In the genomic region with DNA sequence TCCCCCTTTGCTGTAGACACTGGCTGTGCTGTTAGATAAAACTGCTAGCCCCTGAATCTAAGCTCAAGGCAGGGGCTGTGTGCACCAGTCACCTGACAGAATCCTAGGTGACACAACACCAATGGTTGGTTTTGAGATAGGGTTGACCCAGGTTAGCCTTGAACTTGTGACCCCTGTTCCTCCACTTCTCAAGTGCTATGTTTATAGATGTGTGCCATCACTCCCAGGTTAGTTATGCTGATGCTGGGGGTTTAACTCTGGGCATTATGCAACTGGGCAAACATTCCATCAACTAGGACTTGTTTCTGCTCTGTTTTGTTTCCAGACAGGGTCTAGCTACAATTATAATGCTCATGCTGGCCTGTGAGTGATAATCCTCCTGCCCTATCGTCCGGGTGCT, we compare ENCODE assay signal across 23 mouse cellular contexts. TPM values are rescaled to one million over a fixed set of nuclear protein-coding genes. Genes with fewer than 3 reads are reported as not detected.
A peak's percentile ranks its signal among the peaks of the same experiment; 100 is the strongest.
DNase-seq lines count a peak whose midpoint lies in the region; ATAC-seq and TF ChIP-seq lines count a peak whose summit lies in the region.
"Had no signal": no experiment of that assay in that cellular context is flagged by ENCODE, and none has a peak within 500 bp of the region (broad histone marks: within the 10 kb centered on the region; RNA-seq: fewer than 3 reads in every experiment).

No protein-coding gene starts in this region.

- no peak for TF ChIP-seq POLR2A in liver, adult 2 months (IDR thresholded peaks at IDR 0.05; ENCODE audit: extremely low read depth, insufficient read depth, low read length)

- H3K4me1 ChIP-seq in liver, adult 2 months (ENCODE audit: control insufficient read depth, insufficient read depth, low read length): no peaks in the 10 kb centered on the region
- H3K4me1 ChIP-seq in liver, embryonic 15.5 days (replicated peaks): no peaks in the 10 kb centered on the region
- no peaks in the 10 kb centered on the region for H3K4me1 ChIP-seq in midbrain, embryonic 15.5 days
- H3K4me1 ChIP-seq: embryonic facial prominence, embryonic 12.5 days; embryonic facial prominence, embryonic 15.5 days; hindbrain, embryonic 12.5 days had no signal

- 62% methylated on average over 2 of the region's 2 CpGs for WGBS in liver, adult 2 months
- 75% methylated on average over 2 of the region's 2 CpGs for WGBS in liver, embryonic 15.5 days (ENCODE audit: insufficient replicate concordance)
- 81% methylated on average over 2 of the region's 2 CpGs for WGBS in midbrain, embryonic 15.5 days

- no peak overlapping the region for H3K27ac ChIP-seq in liver, adult 2 months (replicated peaks; ENCODE audit: insufficient read depth, low read depth, low read length)
- H3K27ac ChIP-seq in liver, embryonic 15.5 days (replicated peaks): no peak overlapping the region
- H3K27ac ChIP-seq in midbrain, embryonic 15.5 days: no peak overlapping the region
- H3K27ac ChIP-seq: embryonic facial prominence, embryonic 12.5 days; embryonic facial prominence, embryonic 15.5 days; heart, embryonic 10.5 days; heart, embryonic 13.5 days; hindbrain, embryonic 12.5 days had no signal

- no peak for TF ChIP-seq CTCF in liver, adult 2 months (IDR thresholded peaks at IDR 0.05; ENCODE audit: low read depth, low read length)

- no peaks in the 10 kb centered on the region for H3K9me3 ChIP-seq in liver, embryonic 15.5 days (replicated peaks)
- no peaks in the 10 kb centered on the region for H3K9me3 ChIP-seq in midbrain, embryonic 15.5 days
- H3K9me3 ChIP-seq: embryonic facial prominence, embryonic 12.5 days; embryonic facial prominence, embryonic 15.5 days; heart, embryonic 10.5 days; heart, embryonic 13.5 days; hindbrain, embryonic 12.5 days had no signal

- H3K9ac ChIP-seq in liver, adult 2 months (ENCODE audit: low read depth, low read length): no peak overlapping the region
- no peak overlapping the region for H3K9ac ChIP-seq in liver, embryonic 15.5 days
- H3K9ac ChIP-seq in midbrain, embryonic 15.5 days: no peak overlapping the region
- H3K9ac ChIP-seq: embryonic facial prominence, embryonic 12.5 days; embryonic facial prominence, embryonic 15.5 days; forebrain, postnatal 0 days; heart, embryonic 13.5 days; hindbrain, embryonic 12.5 days had no signal

- no peaks in the 10 kb centered on the region for H3K79me2 ChIP-seq in liver, adult 2 months (ENCODE audit: control insufficient read depth, insufficient read depth, low read length)

- H3K4me2 ChIP-seq in liver, embryonic 15.5 days: no peak overlapping the region
- H3K4me2 ChIP-seq in midbrain, embryonic 15.5 days: no peak overlapping the region
- H3K4me2 ChIP-seq: embryonic facial prominence, embryonic 12.5 days; embryonic facial prominence, embryonic 15.5 days; heart, embryonic 13.5 days; hindbrain, embryonic 12.5 days had no signal

- DNase-seq in liver, adult 2 months (ENCODE audit: extremely low read depth, low read depth, low spot score): peak; percentile 14
- no peak for DNase-seq in liver
- peak; percentile 27 for DNase-seq in yolk sac, embryonic 10.5 days (ENCODE audit: low spot score)
- no peak for DNase-seq in heart, adult 9 months (ENCODE audit: low spot score in 2 of 2)
- DNase-seq: adrenal gland, postnatal 10 days; adrenal gland, postnatal 36 days; cerebellum, adult 2 months; cerebellum, adult 9-11 months; cerebellum, postnatal 25 days; forebrain, postnatal 0 days; gastrocnemius, postnatal 25 days; heart, adult 18-20 months had no signal

- H3K27me3 ChIP-seq in liver, adult 2 months (ENCODE audit: control insufficient read depth, insufficient read depth, low read length): no peaks in the 10 kb centered on the region
- no peaks in the 10 kb centered on the region for H3K27me3 ChIP-seq in liver, embryonic 15.5 days
- H3K27me3 ChIP-seq in midbrain, embryonic 15.5 days (replicated peaks): no peaks in the 10 kb centered on the region
- H3K27me3 ChIP-seq: embryonic facial prominence, embryonic 12.5 days; embryonic facial prominence, embryonic 15.5 days; heart, embryonic 13.5 days; hindbrain, embryonic 12.5 days had no signal

- peak; percentile 30; the same call in 1 of the 2 replicates for ATAC-seq in liver, embryonic 15.5 days (ENCODE audit: insufficient read depth)
- ATAC-seq in midbrain, embryonic 15.5 days (replicated peaks): no peak
- ATAC-seq: forebrain, embryonic 14.5 days; forebrain, postnatal 0 days; hindbrain, embryonic 16.5 days had no signal

- peaks cover 13% of the 10 kb centered on the region; the same call in 1 of the 2 replicates for H3K36me3 ChIP-seq in liver, adult 2 months (ENCODE audit: control insufficient read depth, insufficient read depth, low read length)
- peaks cover 28% of the 10 kb centered on the region for H3K36me3 ChIP-seq in liver, embryonic 15.5 days (replicated peaks)
- H3K36me3 ChIP-seq in midbrain, embryonic 15.5 days (replicated peaks): peaks cover 74% of the 10 kb centered on the region

- H3K4me3 ChIP-seq in liver, adult 2 months (ENCODE audit: insufficient read depth, low read depth, low read length): no peak overlapping the region
- no peak overlapping the region for H3K4me3 ChIP-seq in liver, embryonic 15.5 days (replicated peaks)
- H3K4me3 ChIP-seq in midbrain, embryonic 15.5 days: no peak overlapping the region
- H3K4me3 ChIP-seq: embryonic facial prominence, embryonic 12.5 days; embryonic facial prominence, embryonic 15.5 days; heart, embryonic 10.5 days; heart, embryonic 13.5 days; hindbrain, embryonic 12.5 days had no signal

RNA-seq across cellular contexts. Expression of gene Tmem191c, which starts 11.2 kb away (rescaled TPM):
- 0.37 and 0.87 TPM in 2 replicates for total RNA-seq in liver, adult 2 months (2014; rRNA removed)
- 0.97 and 1.4 TPM in 2 replicates for polyA plus RNA-seq in liver, adult 2 months (2012; rRNA removed)
- polyA plus RNA-seq in liver, embryonic 15.5 days (2015; fragmentation: Nextera tagmentation; extraction: Ambion mirVana): 3.9 and 4.4 TPM in 2 replicates
- 63.2 and 67.6 TPM in 2 replicates for polyA plus RNA-seq in midbrain, embryonic 15.5 days (2015; fragmentation: Nextera tagmentation; extraction: Ambion mirVana)

RNA-seq across cellular contexts. Expression of gene Serpind1, which starts 44.1 kb away (rescaled TPM):
- 636 and 666 TPM in 2 replicates for total RNA-seq in liver, adult 2 months (2014; rRNA removed)
- 368 and 398 TPM in 2 replicates for polyA plus RNA-seq in liver, adult 2 months (2012; rRNA removed)
- polyA plus RNA-seq in liver, embryonic 15.5 days (2015; fragmentation: Nextera tagmentation; extraction: Ambion mirVana): 194 and 213 TPM in 2 replicates
- 5.8 and 6.0 TPM in 2 replicates for polyA plus RNA-seq in midbrain, embryonic 15.5 days (2015; fragmentation: Nextera tagmentation; extraction: Ambion mirVana)
- total RNA-seq: gastrocnemius, adult 8-10 months; hematopoietic stem cell, adult 5-6 weeks had no signal

RNA-seq across cellular contexts. Expression of gene Hic2, which starts 53.7 kb away (rescaled TPM):
- total RNA-seq in liver, adult 2 months (2014; rRNA removed): 0.83 and 1.2 TPM in 2 replicates
- polyA plus RNA-seq in liver, adult 2 months (2012; rRNA removed): 0.87 and 1.1 TPM in 2 replicates
- polyA plus RNA-seq in liver, embryonic 15.5 days (2015; fragmentation: Nextera tagmentation; extraction: Ambion mirVana): 2.6 and 3.6 TPM in 2 replicates
- polyA plus RNA-seq in midbrain, embryonic 15.5 days (2015; fragmentation: Nextera tagmentation; extraction: Ambion mirVana): 11.1 and 11.6 TPM in 2 replicates

Comparison
In these comparisons a context has a peak if more than half of its experiments do, and no peak if none do; other contexts are left out.
1. DNase-seq: peak in liver, adult 2 months (single experiment) and yolk sac, embryonic 10.5 days (single experiment); none in liver (single experiment) and heart, adult 9 months (0 of 2).
2. RNA of gene Tmem191c, which starts 11.2 kb away (polyA plus RNA-seq): 63.2 to 67.6 TPM in midbrain, embryonic 15.5 days; 3.9 to 4.4 TPM in liver, embryonic 15.5 days and 0.97 to 1.4 TPM in liver, adult 2 months; every median in the first group is over 10 times any median in the second.
3. RNA of gene Serpind1, which starts 44.1 kb away (polyA plus RNA-seq): 368 to 398 TPM in liver, adult 2 months and 194 to 213 TPM in liver, embryonic 15.5 days; 5.8 to 6.0 TPM in midbrain, embryonic 15.5 days; every median in the first group is over 10 times any median in the second.